Mouse (Mus musculus): Measurements from ENCODE around the gene Gpd2. TPM values are rescaled to one million over a fixed set of nuclear protein-coding genes. Genes with fewer than 3 reads are reported as not detected.

Gpd2 gene
- polyA plus RNA-seq, 1 experiment, result 11.1 TPM

GRCm38 (mm10) chr2:57269690-57270435 is 32.4 kb downstream of the Gpd2 start:
- H3K27me3 ChIP-seq (ENCODE audit: control insufficient read depth, insufficient read depth, insufficient read length), result no peaks in the 10 kb centered on the region
- H3K36me3 ChIP-seq (ENCODE audit: control insufficient read depth, insufficient read depth), result peaks cover 3% of the 10 kb centered on the region
- no peak overlapping the region for H3ac ChIP-seq (ENCODE audit: control insufficient read depth, insufficient read length)
- H3K4me2 ChIP-seq (ENCODE audit: low read depth), result peak overlapping the region; percentile 12
- H3K4me3 ChIP-seq, result no peak overlapping the region
- no peak for TF ChIP-seq TCF3 (IDR thresholded peaks at IDR 0.05; ENCODE audit: insufficient read length, low read depth)
- TF ChIP-seq MYOD1 (IDR thresholded peaks at IDR 0.05; ENCODE audit: control insufficient read depth in 1 of 3, insufficient read length in 2 of 3, low read depth in 2 of 3), result no peak
- TF ChIP-seq USF1 (IDR thresholded peaks at IDR 0.05; ENCODE audit: low read depth), result no peak
- no peak for TF ChIP-seq MYOG (IDR thresholded peaks at IDR 0.05; ENCODE audit: control insufficient read depth in 1 of 3, insufficient read depth in 1 of 3, insufficient read length in 2 of 3, low read depth in 2 of 3)
- no peaks in the 10 kb centered on the region for H3K79me2 ChIP-seq (ENCODE audit: control insufficient read depth, insufficient read depth)

DNA sequence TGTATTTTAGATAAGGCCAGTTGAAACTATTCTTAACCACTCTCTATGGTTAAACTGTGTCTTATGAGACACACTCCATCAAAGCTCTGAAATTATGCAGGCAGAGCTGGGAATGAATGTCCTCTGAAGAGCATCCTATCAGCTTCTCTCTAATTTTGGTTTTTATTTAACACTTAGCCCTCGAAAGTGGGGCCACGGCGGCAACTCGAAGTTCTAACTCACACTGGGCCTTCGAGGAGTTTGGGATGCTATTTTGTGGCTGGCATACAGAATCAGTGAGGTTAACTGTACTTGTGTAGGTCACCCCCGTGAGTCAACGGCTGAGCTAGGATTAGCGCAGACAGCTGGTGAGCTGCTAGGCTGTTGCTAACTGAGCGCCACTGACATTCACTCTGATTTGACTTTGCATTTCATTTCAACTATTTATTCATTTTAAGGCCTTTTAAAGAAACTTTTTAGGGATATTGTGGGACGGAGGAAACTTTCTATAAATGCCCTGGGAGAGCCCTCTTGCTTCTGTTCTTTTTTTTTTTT is 42.8 kb downstream of the Gpd2 start:
- H3K4me3 ChIP-seq, result no peak overlapping the region
- TF ChIP-seq MYOG (IDR thresholded peaks at IDR 0.05; ENCODE audit: control insufficient read depth in 1 of 3, insufficient read depth in 1 of 3, insufficient read length in 2 of 3, low read depth in 2 of 3), result peak in 1 of 3 experiments; percentile 19
- no peak for TF ChIP-seq USF1 (IDR thresholded peaks at IDR 0.05; ENCODE audit: low read depth)
- TF ChIP-seq POLR2A (IDR thresholded peaks at IDR 0.05; ENCODE audit: insufficient read length, low read depth), result no peak
- peak in 1 of 3 experiments; percentile 69 for TF ChIP-seq MYOD1 (IDR thresholded peaks at IDR 0.05; ENCODE audit: control insufficient read depth in 1 of 3, insufficient read length in 2 of 3, low read depth in 2 of 3)
- no peaks in the 10 kb centered on the region for H3K36me3 ChIP-seq (ENCODE audit: control insufficient read depth, insufficient read depth)
- H3ac ChIP-seq (ENCODE audit: control insufficient read depth, insufficient read length), result no peak overlapping the region
- no peaks in the 10 kb centered on the region for H3K27me3 ChIP-seq (ENCODE audit: control insufficient read depth, insufficient read depth, insufficient read length)
- H3K4me2 ChIP-seq (ENCODE audit: low read depth), result no peak overlapping the region
- H3K79me2 ChIP-seq (ENCODE audit: control insufficient read depth, insufficient read depth), result no peaks in the 10 kb centered on the region

DNA sequence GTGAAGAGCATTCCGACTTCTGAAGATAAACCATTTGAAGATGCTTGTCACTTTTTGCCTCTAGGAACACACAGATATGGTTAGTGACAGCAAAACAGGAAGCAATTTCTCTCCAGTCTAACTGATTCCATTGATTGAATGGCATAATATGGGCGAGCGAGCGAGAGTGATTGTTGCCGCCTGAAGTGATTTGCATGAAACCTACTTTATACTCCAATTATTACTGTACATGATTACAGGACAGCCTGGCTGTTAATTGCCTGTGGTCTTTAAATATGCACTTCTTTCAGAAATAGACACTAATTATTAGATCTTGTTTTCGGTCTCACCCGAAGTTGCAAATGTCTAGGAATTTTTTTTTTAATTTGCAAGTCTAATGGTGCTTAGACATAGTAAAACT is 46.4 kb downstream of the Gpd2 start:
- Histone ChIP-seq H3K27me3 (ENCODE audit: control insufficient read depth, insufficient read depth, insufficient read length) (no peaks in the 10 kb centered on the region), H3ac (ENCODE audit: control insufficient read depth, insufficient read length) (no peak overlapping the region), H3K4me2 (ENCODE audit: low read depth) (no peak overlapping the region), H3K79me2 (ENCODE audit: control insufficient read depth, insufficient read depth) (no peaks in the 10 kb centered on the region), H3K36me3 (ENCODE audit: control insufficient read depth, insufficient read depth) (no peaks in the 10 kb centered on the region), H3K4me3 (no peak overlapping the region)
- TF ChIP-seq USF1 (IDR thresholded peaks at IDR 0.05; ENCODE audit: low read depth) (no peak), POLR2AphosphoS2 (IDR thresholded peaks at IDR 0.05; ENCODE audit: insufficient read length, low read depth) (no peak), E2F4 (IDR thresholded peaks at IDR 0.05; ENCODE audit: insufficient read depth) (no peak), TCF12 (IDR thresholded peaks at IDR 0.05; ENCODE audit: insufficient read depth, poor library complexity, severe bottlenecking) (no peak), SRF (IDR thresholded peaks at IDR 0.05; ENCODE audit: control insufficient read depth, insufficient read length, low read depth) (no peak), MYOD1 (IDR thresholded peaks at IDR 0.05; ENCODE audit: control insufficient read depth in 1 of 3, insufficient read length in 2 of 3, low read depth in 2 of 3) (no peak), MYOG (IDR thresholded peaks at IDR 0.05; ENCODE audit: control insufficient read depth in 1 of 3, insufficient read depth in 1 of 3, insufficient read length in 2 of 3, low read depth in 2 of 3) (no peak), TCF3 (IDR thresholded peaks at IDR 0.05; ENCODE audit: insufficient read length, low read depth) (no peak)

GRCm38 (mm10) chr2:57285197-57285596 is 47.8 kb downstream of the Gpd2 start:
- Histone ChIP-seq H3K27me3 (ENCODE audit: control insufficient read depth, insufficient read depth, insufficient read length) (no peaks in the 10 kb centered on the region), H3K36me3 (ENCODE audit: control insufficient read depth, insufficient read depth) (no peaks in the 10 kb centered on the region), H3ac (ENCODE audit: control insufficient read depth, insufficient read length) (no peak overlapping the region), H3K79me2 (ENCODE audit: control insufficient read depth, insufficient read depth) (no peaks in the 10 kb centered on the region), H3K4me3 (no peak overlapping the region), H3K4me2 (ENCODE audit: low read depth) (no peak overlapping the region)
- no peak for TF ChIP-seq USF1 (IDR thresholded peaks at IDR 0.05; ENCODE audit: low read depth)
- TF ChIP-seq TCF12 (IDR thresholded peaks at IDR 0.05; ENCODE audit: insufficient read depth, poor library complexity, severe bottlenecking), result no peak
- no peak for TF ChIP-seq SRF (IDR thresholded peaks at IDR 0.05; ENCODE audit: control insufficient read depth, insufficient read length, low read depth)
- no peak for TF ChIP-seq REST (IDR thresholded peaks at IDR 0.05; ENCODE audit: insufficient read depth, insufficient read length)
- TF ChIP-seq MYOG (IDR thresholded peaks at IDR 0.05; ENCODE audit: control insufficient read depth in 1 of 3, insufficient read depth in 1 of 3, insufficient read length in 2 of 3, low read depth in 2 of 3), result no peak
- TF ChIP-seq TCF3 (IDR thresholded peaks at IDR 0.05; ENCODE audit: insufficient read length, low read depth), result no peak
- TF ChIP-seq POLR2AphosphoS2 (IDR thresholded peaks at IDR 0.05; ENCODE audit: insufficient read length, low read depth), result no peak
- no peak for TF ChIP-seq MAX (IDR thresholded peaks at IDR 0.05; ENCODE audit: low read depth)
- TF ChIP-seq E2F4 (IDR thresholded peaks at IDR 0.05; ENCODE audit: insufficient read depth), result no peak
- no peak for TF ChIP-seq MYOD1 (IDR thresholded peaks at IDR 0.05; ENCODE audit: control insufficient read depth in 1 of 3, insufficient read length in 2 of 3, low read depth in 2 of 3)
- no peak for TF ChIP-seq CEBPB (IDR thresholded peaks at IDR 0.05; ENCODE audit: insufficient read depth, poor library complexity, severe bottlenecking)
- TF ChIP-seq POLR2A (IDR thresholded peaks at IDR 0.05; ENCODE audit: insufficient read length, low read depth), result no peak

- no peaks in the 10 kb centered on the region for H3K79me2 ChIP-seq (ENCODE audit: control insufficient read depth, insufficient read depth)
- H3ac ChIP-seq (ENCODE audit: control insufficient read depth, insufficient read length), result no peak overlapping the region
- no peak overlapping the region for H3K4me3 ChIP-seq
- H3K27me3 ChIP-seq (ENCODE audit: control insufficient read depth, insufficient read depth, insufficient read length), result no peaks in the 10 kb centered on the region
- no peak overlapping the region for H3K4me2 ChIP-seq (ENCODE audit: low read depth)
- TF ChIP-seq TCF3 (IDR thresholded peaks at IDR 0.05; ENCODE audit: insufficient read length, low read depth) (no peak), POLR2AphosphoS2 (IDR thresholded peaks at IDR 0.05; ENCODE audit: insufficient read length, low read depth) (no peak), TCF12 (IDR thresholded peaks at IDR 0.05; ENCODE audit: insufficient read depth, poor library complexity, severe bottlenecking) (no peak), E2F4 (IDR thresholded peaks at IDR 0.05; ENCODE audit: insufficient read depth) (no peak), CEBPB (IDR thresholded peaks at IDR 0.05; ENCODE audit: insufficient read depth, poor library complexity, severe bottlenecking) (no peak), SRF (IDR thresholded peaks at IDR 0.05; ENCODE audit: control insufficient read depth, insufficient read length, low read depth) (no peak), MYOD1 (IDR thresholded peaks at IDR 0.05; ENCODE audit: control insufficient read depth in 1 of 3, insufficient read length in 2 of 3, low read depth in 2 of 3) (no peak), REST (IDR thresholded peaks at IDR 0.05; ENCODE audit: insufficient read depth, insufficient read length) (no peak), USF1 (IDR thresholded peaks at IDR 0.05; ENCODE audit: low read depth) (no peak), MAX (IDR thresholded peaks at IDR 0.05; ENCODE audit: low read depth) (no peak), MYOG (IDR thresholded peaks at IDR 0.05; ENCODE audit: control insufficient read depth in 1 of 3, insufficient read depth in 1 of 3, insufficient read length in 2 of 3, low read depth in 2 of 3) (no peak), POLR2A (IDR thresholded peaks at IDR 0.05; ENCODE audit: insufficient read length, low read depth) (no peak)
- no peaks in the 10 kb centered on the region for H3K36me3 ChIP-seq (ENCODE audit: control insufficient read depth, insufficient read depth)
Measured at GRCm38 (mm10) chr2:57287986-57288385, 50.6 kb downstream of the Gpd2 start.
